Mouse (Mus musculus) adrenal gland, adult 8-10 months (tissue): ENCODE data around the gene Srpx2. TPM values are rescaled to one million over a fixed set of nuclear protein-coding genes. Genes with fewer than 3 reads are reported as not detected.

ENCODE experiments used
- DNase-seq: peaks from one replicate; pipeline ENCODE4 v3.0.0; 2022
- total RNA-seq, 4 experiments: library from RNA; stranded (reverse); gene quantifications; 2 replicates each; pipeline ENCODE4 v1.2.4; 2022

Srpx2 gene
- 1 to 10 TPM; 2.8 to 8.8 (median 5.1) TPM for total RNA-seq

- no peak for DNase-seq
Measured at GRCm38 (mm10) chrX:133908261-133908660, at the start of gene Srpx2. Gene Srpx2 (plus strand): TSS chrX:133908426.

GRCm38 (mm10) chrX:133869743-133870142, 38.5 kb upstream of the Srpx2 start:
- no peak for DNase-seq

- no peak for DNase-seq
Measured at GRCm38 (mm10) chrX:133887308-133887707, 20.9 kb upstream of the Srpx2 start.

GRCm38 (mm10) chrX:133888111-133888510, 20.1 kb upstream of the Srpx2 start:
- no peak for DNase-seq

GRCm38 (mm10) chrX:133898014-133898542, 10.1 kb upstream of the Srpx2 start, which contains the start of gene Tspan6:
Gene Tspan6 (minus strand): TSS chrX:133898429.
- peak; percentile 64 for DNase-seq

GRCm38 (mm10) chrX:133911397-133912103, 3.3 kb downstream of the Srpx2 start:
- DNase-seq, result no peak

- DNase-seq, result no peak
Measured at GRCm38 (mm10) chrX:133913006-133913405, 4.8 kb downstream of the Srpx2 start.

- no peak for DNase-seq
Measured at GRCm38 (mm10) chrX:133914219-133914618, 6.0 kb downstream of the Srpx2 start.

GRCm38 (mm10) chrX:133921187-133921586, 13.0 kb downstream of the Srpx2 start:
- DNase-seq, result no peak

GRCm38 (mm10) chrX:133926760-133927159, 18.5 kb downstream of the Srpx2 start:
- no peak for DNase-seq

GRCm38 (mm10) chrX:133931302-133932013, 23.2 kb downstream of the Srpx2 start:
- no peak for DNase-seq

- no peak for DNase-seq
Measured at GRCm38 (mm10) chrX:133936605-133937225, 28.5 kb downstream of the Srpx2 start.

GRCm38 (mm10) chrX:133939561-133939960, 31.3 kb downstream of the Srpx2 start:
- DNase-seq, result no peak

- peak; percentile 26 for DNase-seq
Measured at GRCm38 (mm10) chrX:133947427-133947826, 39.2 kb downstream of the Srpx2 start.

- no peak for DNase-seq
Measured at GRCm38 (mm10) chrX:133954661-133955060, 46.4 kb downstream of the Srpx2 start.

GRCm38 (mm10) chrX:133960617-133961016, 52.4 kb downstream of the Srpx2 start:
- no peak for DNase-seq

GRCm38 (mm10) chrX:133964615-133965014, 56.4 kb downstream of the Srpx2 start:
- no peak for DNase-seq

GRCm38 (mm10) chrX:133981231-133982002, 73.2 kb downstream of the Srpx2 start, which contains the start of gene Sytl4:
Gene Sytl4 (minus strand): TSS chrX:133981812.
- DNase-seq, result peak; percentile 21
